Mouse (Mus musculus) hindbrain, embryonic 15.5 days (tissue): Measurements from ENCODE around the gene Vipr1. TPM values are rescaled to one million over a fixed set of nuclear protein-coding genes. Genes with fewer than 3 reads are reported as not detected.

Experiments
- ATAC-seq: fragments of 200-750 bp; cut with Nextera tagmentation; 2 replicates; pipeline ENCODE4 v1.8.0; 2017; ENCODE audit warnings: low read depth, moderate number of reproducible peaks, moderate TSS enrichment; ENCODE audit not compliant: low FRiP score
- H3K27ac ChIP-seq: fragments of 300-500 bp; sonication (generic); replicated peaks from 2 replicates; pipeline ENCODE4 v1.5.1; 2015; ENCODE audit warnings: mild to moderate bottlenecking, inconsistent platforms
- H3K27me3 ChIP-seq: fragments of 300-500 bp; sonication (generic); 2 replicates; pipeline ENCODE4 v1.6.1; 2015; ENCODE audit warnings: control low read depth, inconsistent platforms
- H3K36me3 ChIP-seq: fragments of 300-500 bp; sonication (generic); 2 replicates; pipeline ENCODE4 v1.6.1; 2015; ENCODE audit warnings: control low read depth, inconsistent platforms
- H3K4me1 ChIP-seq: fragments of 300-500 bp; sonication (generic); replicated peaks from 2 replicates; pipeline ENCODE4 v1.6.1; 2015; ENCODE audit warnings: control low read depth, inconsistent platforms
- H3K4me2 ChIP-seq: fragments of 300-500 bp; sonication (generic); 2 replicates; pipeline ENCODE4 v1.6.1; 2015; ENCODE audit warnings: moderate library complexity, mild to moderate bottlenecking, inconsistent platforms
- H3K4me3 ChIP-seq: fragments of 300-500 bp; sonication (generic); 2 replicates; pipeline ENCODE4 v1.5.1; 2015; ENCODE audit warnings: mild to moderate bottlenecking, inconsistent platforms
- H3K9ac ChIP-seq: fragments of 300-500 bp; sonication (generic); 2 replicates; pipeline ENCODE4 v1.6.1; 2015; ENCODE audit warnings: inconsistent platforms
- H3K9me3 ChIP-seq: fragments of 300-500 bp; sonication (generic); 2 replicates; pipeline ENCODE4 v1.6.1; 2016; ENCODE audit warnings: control low read depth, inconsistent platforms
- WGBS: fragments of 180-500 bp; shearing (Covaris S2); methylation state at CpG from one replicate; pipeline ENCODE4 v1.1.7; 2015; 5-methylcytosine and 5-hydroxymethylcytosine counted together
- polyA plus RNA-seq: library from polyadenylated mRNA; unstranded; fragments of >200 nt; fragmentation: Nextera tagmentation; extraction: Ambion mirVana; gene quantifications from 2 replicates; pipeline ENCODE4 v1.2.1, GENCODE M21; 2015

Gene Vipr1
- polyA plus RNA-seq, 1 experiment from 2014 or later = 0.30 TPM

DNA sequence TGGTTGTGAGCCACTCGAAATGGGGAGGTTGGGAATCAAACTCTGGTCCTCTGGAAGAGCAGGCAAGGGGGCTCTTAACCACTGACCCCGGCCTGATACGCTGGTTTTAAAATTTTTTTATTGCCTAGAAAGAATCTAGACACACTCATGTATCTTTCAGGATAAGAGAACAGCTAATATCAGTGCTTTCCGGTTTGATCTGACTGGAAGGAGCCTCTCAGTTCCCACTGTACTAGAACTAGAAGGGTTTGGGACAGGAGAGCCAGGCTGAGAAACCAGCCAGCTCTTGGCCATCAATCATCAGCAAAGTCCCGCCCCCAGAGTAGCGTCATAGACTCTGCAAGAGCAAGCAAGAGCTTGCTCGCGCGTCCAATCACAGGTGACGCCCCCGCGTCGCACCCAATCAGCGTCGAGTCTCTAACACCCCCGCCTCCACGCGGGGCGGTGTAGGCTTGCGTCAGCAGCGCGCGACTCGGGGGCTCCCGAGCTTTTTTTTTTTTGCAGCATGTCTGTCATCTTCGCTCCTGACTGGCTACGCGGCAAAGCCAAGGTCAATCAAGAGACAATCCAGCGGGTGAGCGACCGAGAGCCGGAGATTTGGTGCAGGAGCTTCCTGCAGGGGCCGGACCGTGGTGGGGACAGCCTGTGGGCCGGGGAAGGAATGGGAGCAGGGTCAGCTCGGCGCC lies 67.5 kb downstream of the Vipr1 start, which contains the start of gene Ss18l2:
TSS of gene Ss18l2 (plus strand) at position 432 of the 686 bp plus-strand sequence.
- Histone ChIP-seq H3K4me3 (peak within 1 kb of the TSS; percentile 78), H3K4me1 (peaks cover 32% of the 10 kb centered on the region), H3K27ac (peak within 1 kb of the TSS; percentile 94), H3K27me3 (no peaks in the 10 kb centered on the region), H3K4me2 (peak within 1 kb of the TSS; percentile 75), H3K9ac (peak within 1 kb of the TSS; percentile 91), H3K36me3 (peaks cover 13% of the 10 kb centered on the region), H3K9me3 (no peaks in the 10 kb centered on the region)
- 5% methylated on average over 37 of the region's 37 CpGs for WGBS
- ATAC-seq = peak; percentile 99

DNA sequence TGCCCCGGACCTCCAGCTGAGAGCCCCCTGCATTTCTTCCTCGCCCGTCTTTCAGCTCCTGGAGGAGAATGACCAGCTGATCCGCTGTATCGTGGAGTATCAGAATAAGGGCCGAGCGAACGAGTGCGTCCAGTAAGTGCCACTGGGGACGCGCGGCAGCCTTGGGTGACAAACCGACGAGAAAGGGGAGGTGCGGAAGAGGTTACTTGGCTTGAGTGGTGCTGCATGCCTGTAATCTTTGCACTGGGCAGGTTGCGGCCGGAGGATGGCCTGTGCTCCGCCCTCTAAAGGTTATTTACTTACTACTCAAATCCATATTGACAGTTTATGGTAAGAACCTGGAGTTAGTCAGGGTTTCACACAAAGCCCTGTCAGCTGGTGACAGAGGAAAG lies 68.1 kb downstream of the Vipr1 start:
- peaks cover 26% of the 10 kb centered on the region for H3K4me1 ChIP-seq

DNA sequence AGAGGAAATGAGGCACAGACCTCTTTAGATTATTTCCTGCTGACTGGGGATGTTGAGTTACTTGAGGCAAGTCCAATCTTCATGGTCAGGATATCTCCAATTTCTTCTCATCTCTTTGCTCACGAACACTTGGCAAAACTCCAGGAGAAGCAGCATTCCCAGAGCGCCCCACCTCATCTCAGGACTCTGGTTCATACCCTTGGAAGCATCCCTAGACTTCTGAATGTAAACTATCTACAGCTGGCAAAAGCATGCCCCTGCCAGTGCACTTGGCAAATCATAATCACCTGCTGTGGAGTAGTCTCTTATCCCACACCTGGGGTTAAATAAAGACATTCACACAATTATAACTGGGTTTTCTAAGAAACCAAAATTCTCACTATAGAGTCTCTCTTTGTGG lies 74.5 kb downstream of the Vipr1 start:
- H3K4me3 ChIP-seq = no peak overlapping the region
- no peak overlapping the region for H3K4me2 ChIP-seq
- peaks cover 25% of the 10 kb centered on the region for H3K4me1 ChIP-seq
- no peak overlapping the region for H3K27ac ChIP-seq
- no peak overlapping the region for H3K9ac ChIP-seq
- ATAC-seq = no peak
- 87% methylated on average over 2 of the region's 2 CpGs for WGBS
- no peaks in the 10 kb centered on the region for H3K9me3 ChIP-seq
- H3K27me3 ChIP-seq = no peaks in the 10 kb centered on the region
- H3K36me3 ChIP-seq = peaks cover 13% of the 10 kb centered on the region

More for the DNA sequence above, 68.1 kb downstream of the Vipr1 start:
- peak; percentile 33; the same call in 1 of the 2 replicates for ATAC-seq
- Histone ChIP-seq H3K4me3 (peak overlapping the region; percentile 78), H3K36me3 (peaks cover 13% of the 10 kb centered on the region), H3K27ac (peak overlapping the region; percentile 94), H3K4me2 (peak overlapping the region; percentile 75), H3K9ac (peak overlapping the region; percentile 91), H3K9me3 (no peaks in the 10 kb centered on the region), H3K27me3 (no peaks in the 10 kb centered on the region)
- WGBS = 0% methylated on average over 18 of the region's 18 CpGs

DNA sequence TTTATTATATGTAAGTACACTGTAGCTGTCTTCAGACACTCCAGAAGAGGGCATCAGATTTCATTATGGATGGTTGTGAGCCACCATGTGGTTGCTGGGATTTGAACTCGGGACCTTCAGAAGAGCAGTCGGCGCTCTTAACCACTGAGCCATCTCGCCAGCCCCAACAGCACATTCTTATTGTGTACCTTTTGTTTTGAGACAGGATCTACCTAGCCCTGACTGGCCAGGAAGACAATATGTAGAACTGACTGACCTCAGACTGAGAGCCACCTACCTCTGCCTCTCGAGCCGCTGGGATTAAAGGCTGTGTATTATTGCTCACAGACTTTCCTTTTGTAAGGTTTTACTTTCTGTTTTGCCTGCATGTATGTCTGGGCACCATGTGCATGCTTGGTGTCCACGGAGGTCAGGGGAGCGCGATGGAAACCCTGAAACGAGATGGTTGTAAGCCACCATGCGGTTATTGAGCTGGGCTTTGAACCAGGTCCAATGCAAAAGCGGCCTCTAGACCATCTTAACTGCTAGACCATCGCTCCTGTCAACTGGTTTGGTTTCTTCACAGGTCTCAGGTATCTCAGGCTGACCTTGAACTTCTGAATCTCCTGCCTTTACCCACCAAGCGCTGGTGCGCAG lies 75.7 kb downstream of the Vipr1 start:
- peak overlapping the region; percentile 63 for H3K4me2 ChIP-seq
- peaks cover 4% of the 10 kb centered on the region for H3K36me3 ChIP-seq
- peak overlapping the region; percentile 68 for H3K9ac ChIP-seq
- 67% methylated on average over 15 of the region's 15 CpGs for WGBS
- peak overlapping the region; percentile 65 for H3K4me3 ChIP-seq
- no peaks in the 10 kb centered on the region for H3K9me3 ChIP-seq
- H3K4me1 ChIP-seq = peaks cover 20% of the 10 kb centered on the region
- H3K27me3 ChIP-seq = no peaks in the 10 kb centered on the region
- H3K27ac ChIP-seq = peak overlapping the region; percentile 92
- peak; percentile 4; the same call in 1 of the 2 replicates for ATAC-seq

DNA sequence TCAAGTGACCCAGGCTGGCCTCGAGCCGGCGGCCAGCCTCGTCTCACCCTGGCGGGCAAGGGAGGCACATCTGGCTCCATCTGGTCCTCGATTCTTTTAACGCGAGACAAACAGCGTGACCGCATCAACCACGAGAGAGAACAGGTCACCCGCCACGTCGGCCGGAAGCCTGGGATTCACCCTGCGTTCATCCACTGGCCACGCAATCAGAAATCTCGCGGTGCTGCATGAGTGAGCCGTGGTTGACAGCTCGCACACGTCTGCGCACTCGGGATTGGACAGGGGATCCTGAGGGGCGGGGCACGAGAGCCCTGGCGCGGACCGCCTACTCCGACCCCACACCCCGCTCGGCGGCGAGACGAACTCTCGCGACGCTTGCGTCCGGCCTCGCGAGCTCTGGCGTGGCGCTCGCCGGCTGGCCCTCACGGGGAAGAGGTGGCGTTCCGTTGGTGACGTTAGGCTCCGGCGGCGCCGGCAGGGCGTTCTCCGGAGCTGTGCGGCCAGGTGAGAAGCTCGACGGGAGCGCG lies 76.3 kb downstream of the Vipr1 start, which contains the start of gene Nktr:
TSS of gene Nktr (plus strand) at position 378 of the 527 bp plus-strand sequence.
- peak within 1 kb of the TSS; percentile 65 for H3K4me3 ChIP-seq
- H3K36me3 ChIP-seq = no peaks in the 10 kb centered on the region
- no peaks in the 10 kb centered on the region for H3K27me3 ChIP-seq
- peaks cover 20% of the 10 kb centered on the region for H3K4me1 ChIP-seq
- under 1% methylated on average over 43 of the region's 61 CpGs for WGBS
- H3K4me2 ChIP-seq = peak within 1 kb of the TSS; percentile 91
- no peaks in the 10 kb centered on the region for H3K9me3 ChIP-seq
- H3K9ac ChIP-seq = peak within 1 kb of the TSS; percentile 80
- peak; percentile 99 for ATAC-seq
- H3K27ac ChIP-seq = peak within 1 kb of the TSS; percentile 92

DNA sequence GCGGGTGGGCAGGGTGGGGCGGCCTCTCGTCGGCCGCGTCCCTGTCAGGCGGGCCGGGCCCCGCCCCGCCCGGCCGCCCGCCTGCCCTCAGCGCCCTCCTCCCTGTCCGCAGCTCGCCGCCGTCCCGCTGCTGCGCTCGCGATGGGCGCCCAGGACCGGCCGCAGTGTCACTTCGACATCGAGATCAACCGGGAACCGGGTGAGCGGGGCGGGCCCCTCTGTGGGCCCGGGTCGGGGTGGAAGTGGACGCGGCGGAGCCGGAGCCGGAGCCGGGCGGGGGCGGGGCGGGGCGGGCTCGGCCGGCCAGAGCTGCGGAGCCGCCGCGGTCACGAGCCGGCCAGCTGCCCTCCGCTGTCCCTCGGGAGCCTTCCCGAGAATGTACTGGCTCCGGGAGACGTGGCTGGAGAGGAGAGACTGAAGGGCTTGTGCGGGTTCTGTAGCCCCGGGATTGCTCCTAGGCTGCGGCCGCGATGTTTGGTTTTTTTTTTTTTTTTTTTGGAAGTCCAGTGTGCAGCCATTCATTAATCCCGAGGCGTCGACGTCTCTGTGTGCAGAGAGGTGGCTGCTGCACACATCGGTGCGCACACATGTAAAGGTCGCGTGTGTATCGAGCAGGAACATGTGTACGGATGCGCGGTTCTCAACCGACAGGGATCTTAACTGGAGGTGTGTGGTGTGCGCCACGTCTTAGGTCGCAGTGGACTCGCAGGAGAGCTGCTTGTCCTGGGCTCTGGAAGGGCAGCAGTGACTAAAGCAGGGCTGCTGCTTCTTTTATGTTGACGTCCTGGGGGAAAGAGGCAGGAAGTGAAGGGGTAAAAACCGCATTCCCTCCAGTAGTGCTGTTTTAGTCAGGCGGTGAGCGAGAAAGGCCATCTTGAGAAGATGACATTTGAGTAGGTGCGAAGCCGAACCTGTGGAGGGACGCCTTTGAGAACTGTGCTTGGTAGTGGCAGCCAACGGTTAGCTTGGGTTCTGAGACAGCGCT lies 77.1 kb downstream of the Vipr1 start:
- H3K9ac ChIP-seq = peak overlapping the region; percentile 80
- under 1% methylated on average over 74 of the region's 87 CpGs for WGBS
- no peaks in the 10 kb centered on the region for H3K9me3 ChIP-seq
- H3K27me3 ChIP-seq = no peaks in the 10 kb centered on the region
- H3K4me1 ChIP-seq = peaks cover 20% of the 10 kb centered on the region
- peak overlapping the region; percentile 92 for H3K27ac ChIP-seq
- ATAC-seq = peak; percentile 62
- H3K4me3 ChIP-seq = peak overlapping the region; percentile 65
- H3K36me3 ChIP-seq = no peaks in the 10 kb centered on the region
- H3K4me2 ChIP-seq = peak overlapping the region; percentile 91

Other genes with a start within 250 kb of the Vipr1 start
- gene Cck, start 147.0 kb upstream of the Vipr1 start, polyA plus RNA-seq = 70.3 and 71.8 TPM in 2 replicates
- gene Lyzl4, start 620 bp upstream of the Vipr1 start, polyA plus RNA-seq = 0.26 TPM in 1 of 2 replicates, not detected in the other
- 30.3 and 32.8 TPM in 2 replicates for gene Sec22c, start 62.8 kb downstream of the Vipr1 start, polyA plus RNA-seq
- gene Ss18l2, start 67.6 kb downstream of the Vipr1 start, polyA plus RNA-seq = 168 and 174 TPM in 2 replicates
- 45.0 and 53.8 TPM in 2 replicates for gene Nktr, start 76.5 kb downstream of the Vipr1 start, polyA plus RNA-seq
- gene Zfp651, start 116.6 kb downstream of the Vipr1 start, polyA plus RNA-seq = 32.9 and 33.2 TPM in 2 replicates
- gene Klhl40, start 134.9 kb downstream of the Vipr1 start, polyA plus RNA-seq = 1.4 and 1.8 TPM in 2 replicates
- gene Hhatl, start 149.8 kb downstream of the Vipr1 start, polyA plus RNA-seq = 0.14 and 0.19 TPM in 2 replicates
- gene Ccdc13, start 196.7 kb downstream of the Vipr1 start, polyA plus RNA-seq = 3.2 and 3.5 TPM in 2 replicates
- 157 and 160 TPM in 2 replicates for gene Higd1a, start 215.6 kb downstream of the Vipr1 start, polyA plus RNA-seq